Mouse (Mus musculus): ENCODE measurements around the gene Khdc3. TPM values are rescaled to one million over a fixed set of nuclear protein-coding genes. Genes with fewer than 3 reads are reported as not detected.
"Not testable (repeated sequence)": the region's sequence is repeated elsewhere in the genome, so short reads cannot be mapped to it uniquely, and the experiment has no call there.

Khdc3 gene
- polyA plus RNA-seq, 1 experiment from 2014 or later, result not detected

GRCm38 (mm10) chr9:73072426-73072825 is 29.2 kb upstream of the Khdc3 start:
- no peaks in the 10 kb centered on the region for H3K9me3 ChIP-seq (ENCODE audit: control insufficient read depth, low read length)
- no peaks in the 10 kb centered on the region for H3K4me1 ChIP-seq (replicated peaks; ENCODE audit: control insufficient read depth, insufficient read depth, low read length)
- 84% methylated on average over 8 of the region's 8 CpGs for WGBS
- H3K4me3 ChIP-seq (ENCODE audit: low read depth, low read length), result no peak overlapping the region
- H3K9ac ChIP-seq (ENCODE audit: low read length), result no peak overlapping the region
- no peak for DNase-seq (ENCODE audit: low spot score)
- H3K27me3 ChIP-seq (ENCODE audit: control insufficient read depth, insufficient read depth, low read length), result no peaks in the 10 kb centered on the region
- no peak overlapping the region for H3K4me2 ChIP-seq (ENCODE audit: low read depth, low read length, severe bottlenecking)
- no peaks in the 10 kb centered on the region for H3K36me3 ChIP-seq (ENCODE audit: control insufficient read depth, insufficient read depth, low read length)
- H3K27ac ChIP-seq (ENCODE audit: low read depth, low read length), result no peak overlapping the region
- ATAC-seq (replicated peaks; ENCODE audit: low FRiP score), result no peak

DNA sequence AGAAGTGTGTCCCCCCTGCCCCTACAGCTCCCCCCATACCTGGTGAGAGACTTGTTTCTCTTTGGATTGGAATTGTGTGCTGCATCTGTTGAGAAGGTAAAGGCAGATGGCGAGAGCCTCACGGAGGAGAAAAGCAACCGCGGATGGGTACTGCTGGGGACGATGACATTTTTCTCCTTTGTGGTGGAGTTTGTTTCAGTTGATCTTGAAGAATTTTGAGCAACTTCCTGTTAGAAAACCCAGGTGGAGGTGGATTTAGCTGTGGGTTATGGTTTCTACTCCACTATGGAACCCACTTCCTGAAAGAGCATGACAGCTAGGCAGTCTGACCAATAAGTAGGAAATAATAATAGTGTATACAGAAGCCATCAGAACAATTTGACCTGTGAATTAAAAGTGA is 28.5 kb upstream of the Khdc3 start:
- H3K9me3 ChIP-seq (ENCODE audit: control insufficient read depth, low read length), result no peaks in the 10 kb centered on the region
- H3K4me3 ChIP-seq (ENCODE audit: low read depth, low read length), result no peak overlapping the region
- H3K36me3 ChIP-seq (ENCODE audit: control insufficient read depth, insufficient read depth, low read length), result no peaks in the 10 kb centered on the region
- no peak overlapping the region for H3K9ac ChIP-seq (ENCODE audit: low read length)
- no peak overlapping the region for H3K27ac ChIP-seq (ENCODE audit: low read depth, low read length)
- no peaks in the 10 kb centered on the region for H3K27me3 ChIP-seq (ENCODE audit: control insufficient read depth, insufficient read depth, low read length)
- DNase-seq (ENCODE audit: low spot score) (no peak), ATAC-seq (replicated peaks; ENCODE audit: low FRiP score) (no peak)
- no peak overlapping the region for H3K4me2 ChIP-seq (ENCODE audit: low read depth, low read length, severe bottlenecking)
- 91% methylated on average over 5 of the region's 5 CpGs for WGBS
- no peaks in the 10 kb centered on the region for H3K4me1 ChIP-seq (replicated peaks; ENCODE audit: control insufficient read depth, insufficient read depth, low read length)

DNA sequence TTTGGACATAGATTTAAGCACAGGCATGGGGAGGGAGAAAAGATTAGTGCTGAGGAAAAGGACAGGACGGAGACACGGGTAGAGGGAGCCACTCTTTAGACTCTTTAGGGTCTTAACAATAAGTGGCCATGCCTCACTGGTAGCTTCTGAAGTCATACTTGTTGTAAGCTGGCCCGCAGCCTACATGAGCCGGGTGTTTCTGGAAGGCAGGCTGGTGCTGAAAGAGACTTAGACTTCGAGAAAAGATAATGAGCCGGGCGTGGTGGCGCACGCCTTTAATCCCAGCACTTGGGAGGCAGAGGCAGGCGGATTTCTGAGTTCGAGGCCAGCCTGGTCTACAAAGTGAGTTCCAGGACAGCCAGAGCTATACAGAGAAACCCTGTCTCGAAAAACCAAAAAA is 22.3 kb upstream of the Khdc3 start:
- H3K4me1 ChIP-seq (replicated peaks; ENCODE audit: control insufficient read depth, insufficient read depth, low read length); ATAC-seq (replicated peaks; ENCODE audit: low FRiP score); H3K27ac ChIP-seq (ENCODE audit: low read depth, low read length); H3K27me3 ChIP-seq (ENCODE audit: control insufficient read depth, insufficient read depth, low read length); H3K9me3 ChIP-seq (ENCODE audit: control insufficient read depth, low read length); H3K4me3 ChIP-seq (ENCODE audit: low read depth, low read length); H3K4me2 ChIP-seq (ENCODE audit: low read depth, low read length, severe bottlenecking); DNase-seq (ENCODE audit: low spot score); H3K36me3 ChIP-seq (ENCODE audit: control insufficient read depth, insufficient read depth, low read length); H3K9ac ChIP-seq (ENCODE audit: low read length): not testable (repeated sequence)
- 87% methylated on average over 10 of the region's 12 CpGs for WGBS

DNA sequence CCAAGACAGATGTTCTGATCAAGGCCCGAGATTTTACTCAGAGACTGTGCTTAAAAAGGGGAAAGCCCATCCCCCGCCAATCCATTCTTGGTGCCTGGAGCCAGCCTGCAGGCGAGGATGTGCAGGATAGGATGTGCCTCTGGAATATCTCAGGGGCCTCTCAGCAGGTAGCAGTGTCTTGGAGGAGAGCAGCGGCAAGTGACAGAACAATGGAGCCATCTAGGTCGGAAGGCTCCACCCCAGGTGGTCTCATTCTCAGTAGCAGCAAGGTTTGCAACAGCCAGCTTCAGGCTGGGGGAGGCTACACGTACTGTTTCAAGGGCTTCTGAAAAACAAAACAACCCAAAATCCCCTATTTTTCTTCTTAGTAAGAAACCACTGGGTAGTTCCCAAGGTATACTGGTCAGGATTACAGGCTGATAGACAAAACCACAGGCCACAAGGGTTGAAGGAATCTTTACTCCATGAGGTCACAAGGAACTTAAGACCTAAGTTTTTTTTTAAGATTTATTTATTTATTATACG is 21.8 kb upstream of the Khdc3 start:
- H3K4me3 ChIP-seq (ENCODE audit: low read depth, low read length), result no peak overlapping the region
- no peak for DNase-seq (ENCODE audit: low spot score)
- H3K4me2 ChIP-seq (ENCODE audit: low read depth, low read length, severe bottlenecking), result no peak overlapping the region
- no peak overlapping the region for H3K27ac ChIP-seq (ENCODE audit: low read depth, low read length)
- no peaks in the 10 kb centered on the region for H3K27me3 ChIP-seq (ENCODE audit: control insufficient read depth, insufficient read depth, low read length)
- no peaks in the 10 kb centered on the region for H3K9me3 ChIP-seq (ENCODE audit: control insufficient read depth, low read length)
- ATAC-seq (replicated peaks; ENCODE audit: low FRiP score), result no peak
- no peak overlapping the region for H3K9ac ChIP-seq (ENCODE audit: low read length)
- no peaks in the 10 kb centered on the region for H3K4me1 ChIP-seq (replicated peaks; ENCODE audit: control insufficient read depth, insufficient read depth, low read length)
- WGBS, result 36% methylated on average over 7 of the region's 7 CpGs
- H3K36me3 ChIP-seq (ENCODE audit: control insufficient read depth, insufficient read depth, low read length), result no peaks in the 10 kb centered on the region

GRCm38 (mm10) chr9:73082291-73083000 is 19.2 kb upstream of the Khdc3 start:
- H3K4me2 ChIP-seq (ENCODE audit: low read depth, low read length, severe bottlenecking), result no peak overlapping the region
- DNase-seq (ENCODE audit: low spot score) (no peak), ATAC-seq (replicated peaks; ENCODE audit: low FRiP score) (no peak)
- H3K27me3 ChIP-seq (ENCODE audit: control insufficient read depth, insufficient read depth, low read length), result no peaks in the 10 kb centered on the region
- no peaks in the 10 kb centered on the region for H3K4me1 ChIP-seq (replicated peaks; ENCODE audit: control insufficient read depth, insufficient read depth, low read length)
- H3K4me3 ChIP-seq (ENCODE audit: low read depth, low read length), result no peak overlapping the region
- H3K9me3 ChIP-seq (ENCODE audit: control insufficient read depth, low read length), result no peaks in the 10 kb centered on the region
- no peak overlapping the region for H3K27ac ChIP-seq (ENCODE audit: low read depth, low read length)
- H3K36me3 ChIP-seq (ENCODE audit: control insufficient read depth, insufficient read depth, low read length), result no peaks in the 10 kb centered on the region
- no peak overlapping the region for H3K9ac ChIP-seq (ENCODE audit: low read length)
- 84% methylated on average over 8 of the region's 8 CpGs for whole genome bisulfite sequencing

DNA sequence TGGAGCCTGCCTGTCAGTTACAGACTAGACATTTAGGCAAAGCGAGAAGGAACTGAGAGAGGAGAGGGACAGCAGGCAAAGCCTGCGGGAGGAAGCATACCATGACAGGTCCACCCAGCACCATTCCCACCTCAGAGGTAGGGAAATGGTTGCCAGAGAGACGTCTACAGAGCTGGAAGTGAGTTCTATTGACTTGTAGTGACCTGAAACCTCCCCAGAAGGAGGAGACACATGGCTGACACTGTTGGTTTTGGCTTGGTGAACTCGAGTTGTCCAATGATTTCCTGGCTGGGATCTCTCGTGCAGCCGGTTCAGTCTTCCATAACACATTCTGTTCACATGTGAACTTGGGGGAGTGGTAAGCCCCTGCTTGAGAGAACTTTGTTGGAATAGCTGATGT is 17.7 kb upstream of the Khdc3 start:
- H3K4me2 ChIP-seq (ENCODE audit: low read depth, low read length, severe bottlenecking), result no peak overlapping the region
- no peaks in the 10 kb centered on the region for H3K4me1 ChIP-seq (replicated peaks; ENCODE audit: control insufficient read depth, insufficient read depth, low read length)
- no peak overlapping the region for H3K4me3 ChIP-seq (ENCODE audit: low read depth, low read length)
- no peaks in the 10 kb centered on the region for H3K9me3 ChIP-seq (ENCODE audit: control insufficient read depth, low read length)
- no peak overlapping the region for H3K27ac ChIP-seq (ENCODE audit: low read depth, low read length)
- no peak overlapping the region for H3K9ac ChIP-seq (ENCODE audit: low read length)
- no peak for ATAC-seq (replicated peaks; ENCODE audit: low FRiP score)
- WGBS, result 74% methylated on average over 6 of the region's 6 CpGs
- no peaks in the 10 kb centered on the region for H3K36me3 ChIP-seq (ENCODE audit: control insufficient read depth, insufficient read depth, low read length)
- DNase-seq (ENCODE audit: low spot score), result no peak
- H3K27me3 ChIP-seq (ENCODE audit: control insufficient read depth, insufficient read depth, low read length), result no peaks in the 10 kb centered on the region

DNA sequence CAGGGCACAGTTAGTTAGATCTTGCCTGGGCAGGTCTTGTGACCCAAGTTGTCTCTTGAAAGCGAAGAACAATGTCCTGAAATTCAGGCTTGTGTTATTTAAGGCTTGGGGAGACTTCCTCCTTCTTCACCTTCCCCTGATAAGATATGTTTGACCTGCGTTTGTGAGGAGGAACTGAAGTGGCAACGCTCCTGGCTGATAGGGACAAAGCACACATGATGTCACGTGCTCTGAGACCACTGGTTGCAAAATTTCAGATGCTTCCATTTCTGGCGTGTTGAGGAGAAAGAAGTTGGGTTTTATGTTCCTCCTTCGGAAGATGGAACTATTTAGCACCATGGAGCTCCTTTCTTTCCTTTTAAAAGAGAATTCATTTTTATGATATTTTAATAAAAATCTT is 15.8 kb upstream of the Khdc3 start:
- no peak overlapping the region for H3K9ac ChIP-seq (ENCODE audit: low read length)
- no peak for ATAC-seq (replicated peaks; ENCODE audit: low FRiP score)
- no peak for DNase-seq (ENCODE audit: low spot score)
- no peak overlapping the region for H3K27ac ChIP-seq (ENCODE audit: low read depth, low read length)
- no peaks in the 10 kb centered on the region for H3K4me1 ChIP-seq (replicated peaks; ENCODE audit: control insufficient read depth, insufficient read depth, low read length)
- no peaks in the 10 kb centered on the region for H3K36me3 ChIP-seq (ENCODE audit: control insufficient read depth, insufficient read depth, low read length)
- H3K27me3 ChIP-seq (ENCODE audit: control insufficient read depth, insufficient read depth, low read length), result no peaks in the 10 kb centered on the region
- no peaks in the 10 kb centered on the region for H3K9me3 ChIP-seq (ENCODE audit: control insufficient read depth, low read length)
- 81% methylated on average over 6 of the region's 6 CpGs for WGBS
- H3K4me2 ChIP-seq (ENCODE audit: low read depth, low read length, severe bottlenecking), result no peak overlapping the region
- no peak overlapping the region for H3K4me3 ChIP-seq (ENCODE audit: low read depth, low read length)

DNA sequence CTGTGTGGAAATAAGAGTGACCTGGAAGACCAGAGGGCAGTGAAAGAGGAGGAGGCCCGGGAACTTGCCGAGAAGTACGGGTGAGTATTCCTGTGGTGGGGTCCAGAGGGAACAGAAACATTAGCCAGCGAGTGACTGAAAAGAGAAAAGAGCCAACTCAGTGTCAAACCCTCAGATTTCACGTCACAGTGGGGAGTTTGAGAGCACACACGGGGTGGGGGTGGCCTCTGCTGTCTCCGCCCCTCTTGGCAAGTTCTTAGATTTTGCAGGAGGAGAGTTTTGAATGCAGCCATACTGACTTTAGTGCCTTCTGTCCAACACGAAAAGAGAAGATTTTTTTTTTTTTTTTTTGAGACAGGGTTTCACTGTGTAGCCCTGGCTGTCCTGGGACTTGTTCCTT is 14.5 kb upstream of the Khdc3 start:
- Histone ChIP-seq H3K4me3 (ENCODE audit: low read depth, low read length) (no peak overlapping the region), H3K4me1 (replicated peaks; ENCODE audit: control insufficient read depth, insufficient read depth, low read length) (no peaks in the 10 kb centered on the region), H3K9ac (ENCODE audit: low read length) (no peak overlapping the region), H3K27ac (ENCODE audit: low read depth, low read length) (no peak overlapping the region), H3K27me3 (ENCODE audit: control insufficient read depth, insufficient read depth, low read length) (no peaks in the 10 kb centered on the region), H3K9me3 (ENCODE audit: control insufficient read depth, low read length) (no peaks in the 10 kb centered on the region), H3K36me3 (ENCODE audit: control insufficient read depth, insufficient read depth, low read length) (no peaks in the 10 kb centered on the region), H3K4me2 (ENCODE audit: low read depth, low read length, severe bottlenecking) (no peak overlapping the region; the same call in 1 of the 2 replicates)
- 68% methylated on average over 8 of the region's 8 CpGs for whole genome bisulfite sequencing
- ATAC-seq (replicated peaks; ENCODE audit: low FRiP score), result no peak
- DNase-seq (ENCODE audit: low spot score), result no peak

DNA sequence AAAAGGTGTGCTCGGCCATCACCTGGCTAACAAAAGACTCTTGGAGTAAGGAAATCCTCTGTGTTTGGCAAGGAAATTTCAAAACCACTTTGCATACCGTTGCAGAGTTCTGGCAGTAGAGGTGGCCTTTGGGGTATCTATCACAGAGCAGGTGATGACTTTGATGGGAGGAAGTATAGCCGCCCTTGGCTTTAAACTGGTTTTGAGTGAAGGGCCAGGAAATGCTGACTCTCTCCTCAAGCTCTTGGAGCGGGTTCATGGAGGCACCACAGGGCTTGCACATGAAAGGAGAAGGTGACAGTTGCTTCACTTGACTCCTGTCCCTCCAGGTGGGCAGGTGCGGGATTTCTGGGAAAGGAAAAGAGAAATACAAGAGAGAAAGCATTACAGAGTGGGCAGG is 14.1 kb upstream of the Khdc3 start:
- no peak overlapping the region for H3K9ac ChIP-seq (ENCODE audit: low read length)
- H3K4me1 ChIP-seq (replicated peaks; ENCODE audit: control insufficient read depth, insufficient read depth, low read length), result no peaks in the 10 kb centered on the region
- no peaks in the 10 kb centered on the region for H3K36me3 ChIP-seq (ENCODE audit: control insufficient read depth, insufficient read depth, low read length)
- no peak overlapping the region for H3K27ac ChIP-seq (ENCODE audit: low read depth, low read length)
- no peak overlapping the region for H3K4me2 ChIP-seq (ENCODE audit: low read depth, low read length, severe bottlenecking)
- no peak for DNase-seq (ENCODE audit: low spot score)
- 79% methylated on average over 5 of the region's 5 CpGs for WGBS
- H3K27me3 ChIP-seq (ENCODE audit: control insufficient read depth, insufficient read depth, low read length), result no peaks in the 10 kb centered on the region
- H3K9me3 ChIP-seq (ENCODE audit: control insufficient read depth, low read length), result no peaks in the 10 kb centered on the region
- H3K4me3 ChIP-seq (ENCODE audit: low read depth, low read length), result no peak overlapping the region
- no peak for ATAC-seq (replicated peaks; ENCODE audit: low FRiP score)

Data from forebrain, embryonic 11.5 days (tissue).